Mouse (Mus musculus) hindbrain, embryonic 16.5 days (tissue): ENCODE measurements around the gene Gm773. TPM values are rescaled to one million over a fixed set of nuclear protein-coding genes. Genes with fewer than 3 reads are reported as not detected.
"Not testable (repeated sequence)": the region's sequence is repeated elsewhere in the genome, so short reads cannot be mapped to it uniquely, and the experiment has no call there.

Experiments
- ATAC-seq: fragments of 200-750 bp; cut with Nextera tagmentation; 2 replicates; pipeline ENCODE4 v1.8.0; 2017; ENCODE audit warnings: moderate TSS enrichment, moderate library complexity
- H3K27ac ChIP-seq: fragments of 300-500 bp; sonication (generic); 2 replicates; pipeline ENCODE4 v1.5.1; 2014; ENCODE audit warnings: low read depth, mild to moderate bottlenecking, control low read depth, low read length, moderate library complexity
- H3K27me3 ChIP-seq: fragments of 300-500 bp; sonication (generic); replicated peaks from 2 replicates; pipeline ENCODE4 v1.6.1; 2014; ENCODE audit warnings: low read length; ENCODE audit not compliant: control insufficient read depth, insufficient read depth
- H3K36me3 ChIP-seq: fragments of 300-500 bp; sonication (generic); 2 replicates; pipeline ENCODE4 v1.6.1; 2014; ENCODE audit warnings: mild to moderate bottlenecking, low read length, moderate library complexity, mixed read lengths; ENCODE audit not compliant: control insufficient read depth, insufficient read depth
- H3K4me1 ChIP-seq: fragments of 300-500 bp; sonication (generic); 2 replicates; pipeline ENCODE4 v1.6.1; 2014; ENCODE audit warnings: low read depth, low read length; ENCODE audit not compliant: control insufficient read depth, insufficient read depth
- H3K4me2 ChIP-seq: fragments of 300-500 bp; sonication (generic); 2 replicates; pipeline ENCODE4 v1.6.1; 2014; ENCODE audit warnings: mild to moderate bottlenecking, low read length, control low read depth, moderate library complexity
- H3K4me3 ChIP-seq: fragments of 300-500 bp; sonication (generic); 2 replicates; pipeline ENCODE4 v1.5.1; 2014; ENCODE audit warnings: mild to moderate bottlenecking, low read length, control low read depth, moderate library complexity
- H3K9ac ChIP-seq: fragments of 300-500 bp; sonication (generic); 2 replicates; pipeline ENCODE4 v1.6.1; 2014; ENCODE audit warnings: low read depth, mild to moderate bottlenecking, control low read depth, low read length, moderate library complexity
- H3K9me3 ChIP-seq: fragments of 300-500 bp; sonication (generic); 2 replicates; pipeline ENCODE4 v1.6.1; 2014; ENCODE audit warnings: mild to moderate bottlenecking, low read length, moderate library complexity; ENCODE audit not compliant: control insufficient read depth
- WGBS: fragments of 180-500 bp; shearing (Covaris S2); extraction: QIAGEN DNeasy Blood & Tissue Kit; methylation state at CpG from one replicate; pipeline ENCODE4 v1.1.7; 2014; 5-methylcytosine and 5-hydroxymethylcytosine counted together
- polyA plus RNA-seq: library from polyadenylated mRNA; unstranded; fragments of >200 nt; fragmentation: Nextera tagmentation; extraction: Ambion mirVana; gene quantifications from 2 replicates; pipeline ENCODE4 v1.2.1, GENCODE M21; 2015

The Gm773 gene
- not detected in 2 replicates for polyA plus RNA-seq

GRCm38 (mm10) chrX:56212771-56213170 lies at the start of gene Gm773:
Gm773 (minus strand) TSS chrX:56212881.
- Histone ChIP-seq H3K4me2 (no peak within 1 kb of the TSS), H3K4me3 (no peak within 1 kb of the TSS), H3K27ac (no peak within 1 kb of the TSS), H3K9ac (no peak within 1 kb of the TSS), H3K9me3 (peaks cover 3% of the 10 kb centered on the region; the same call in 1 of the 2 replicates), H3K4me1 (no peaks in the 10 kb centered on the region), H3K36me3 (no peaks in the 10 kb centered on the region), H3K27me3 (no peaks in the 10 kb centered on the region)
- 85% methylated on average over 8 of the region's 8 CpGs for WGBS
- ATAC-seq = no peak

GRCm38 (mm10) chrX:56186449-56186848 lies 26.2 kb downstream of the Gm773 start:
- H3K27me3 ChIP-seq, H3K27ac ChIP-seq, H3K9me3 ChIP-seq, H3K4me1 ChIP-seq, H3K9ac ChIP-seq, ATAC-seq, H3K4me3 ChIP-seq, H3K36me3 ChIP-seq, H3K4me2 ChIP-seq: not testable (repeated sequence)
- no CpG with 5 or more reads among the region's 1 CpGs for WGBS

- H3K9ac ChIP-seq = no peak overlapping the region
- no peaks in the 10 kb centered on the region for H3K36me3 ChIP-seq
- no peaks in the 10 kb centered on the region for H3K27me3 ChIP-seq
- no peaks in the 10 kb centered on the region for H3K9me3 ChIP-seq
- 94% methylated on average over 2 of the region's 2 CpGs for WGBS
- peak; percentile 85 for ATAC-seq
- H3K27ac ChIP-seq = no peak overlapping the region
- no peak overlapping the region for H3K4me2 ChIP-seq
- no peaks in the 10 kb centered on the region for H3K4me1 ChIP-seq
- H3K4me3 ChIP-seq = no peak overlapping the region
Observed at GRCm38 (mm10) chrX:56151396-56151795, 61.3 kb downstream of the Gm773 start.

Other genes with a start within 250 kb of the Gm773 start
- gene 3830403N18Rik, start 76.3 kb downstream of the Gm773 start, polyA plus RNA-seq = 0.36 and 0.41 TPM in 2 replicates
- 5.9 and 6.7 TPM in 2 replicates for gene Zfp449, start 133.5 kb upstream of the Gm773 start, polyA plus RNA-seq
- gene Smim10l2a, start 161.7 kb upstream of the Gm773 start, polyA plus RNA-seq = 49.2 and 58.7 TPM in 2 replicates
- gene Gm2174, start 235.1 kb upstream of the Gm773 start, polyA plus RNA-seq = 1.3 and 2.0 TPM in 2 replicates
- 20.2 and 20.3 TPM in 2 replicates for gene Ints6l, start 242.0 kb upstream of the Gm773 start, polyA plus RNA-seq